Mouse (Mus musculus) skeletal muscle tissue, adult 2 months (tissue): ENCODE results near the gene Sec24c.

ENCODE experiments used
- DNase-seq: peaks from one replicate; pipeline ENCODE4 v3.0.0-alpha.2; 2012; ENCODE audit warnings: low read depth, low spot score

Sec24c gene

GRCm38 (mm10) chr14:20659687-20660086 lies 14.4 kb upstream of the Sec24c start:
- DNase-seq = no peak

GRCm38 (mm10) chr14:20660827-20661660 lies 13.1 kb upstream of the Sec24c start:
- DNase-seq = peak; percentile 96

GRCm38 (mm10) chr14:20661661-20662331 lies 12.3 kb upstream of the Sec24c start:
- DNase-seq = no peak

- DNase-seq = no peak
Observed at GRCm38 (mm10) chr14:20662740-20663139, 11.4 kb upstream of the Sec24c start.

GRCm38 (mm10) chr14:20663601-20664000 lies 10.5 kb upstream of the Sec24c start:
- no peak for DNase-seq

- peak; percentile 87 for DNase-seq
Observed at GRCm38 (mm10) chr14:20664436-20664835, 9.7 kb upstream of the Sec24c start.

- DNase-seq = peak; percentile 43
Observed at GRCm38 (mm10) chr14:20667469-20667868, 6.6 kb upstream of the Sec24c start.

GRCm38 (mm10) chr14:20668154-20668810 lies 5.8 kb upstream of the Sec24c start, which contains the start of gene Synpo2l:
Synpo2l (minus strand) TSS chr14:20668354.
- DNase-seq = peak; percentile 93

GRCm38 (mm10) chr14:20672990-20673389 lies 1.1 kb upstream of the Sec24c start:
- DNase-seq = no peak

GRCm38 (mm10) chr14:20673735-20674063 lies 409 bp upstream of the Sec24c start:
- DNase-seq = no peak

GRCm38 (mm10) chr14:20677906-20678305 lies 3.8 kb downstream of the Sec24c start:
- no peak for DNase-seq

- no peak for DNase-seq
Observed at GRCm38 (mm10) chr14:20681742-20682141, 7.6 kb downstream of the Sec24c start.

GRCm38 (mm10) chr14:20682498-20682897 lies 8.4 kb downstream of the Sec24c start:
- peak; percentile 57 for DNase-seq

- DNase-seq = no peak
Observed at GRCm38 (mm10) chr14:20686576-20686975, 12.5 kb downstream of the Sec24c start.

GRCm38 (mm10) chr14:20689009-20689408 lies 14.9 kb downstream of the Sec24c start:
- no peak for DNase-seq

GRCm38 (mm10) chr14:20691772-20692171 lies 17.7 kb downstream of the Sec24c start:
- DNase-seq = no peak

GRCm38 (mm10) chr14:20693589-20694101 lies 19.5 kb downstream of the Sec24c start:
- no peak for DNase-seq

- no peak for DNase-seq
Observed at GRCm38 (mm10) chr14:20694185-20694883, 20.2 kb downstream of the Sec24c start.

GRCm38 (mm10) chr14:20694884-20695760 lies 21.0 kb downstream of the Sec24c start, which contains the start of gene Fut11:
Fut11 (plus strand) TSS chr14:20694968.
- peak; percentile 69 for DNase-seq

GRCm38 (mm10) chr14:20695761-20696520 lies 21.8 kb downstream of the Sec24c start:
- peak; percentile 18 for DNase-seq
